Mouse (Mus musculus) liver, embryonic 14.5 days (tissue): ENCODE results near the gene Apoe.

Source experiments
- CTCF ChIP-seq: IDR thresholded peaks from 2 replicates; pipeline ENCODE4 v1.5.1; 2016; ENCODE audit warnings: antibody characterized with exemption, low read depth, control low read depth
- EP300 ChIP-seq: IDR thresholded peaks from 2 replicates; pipeline ENCODE4 v1.6.1; 2016; ENCODE audit warnings: antibody characterized with exemption, low read depth

DNA sequence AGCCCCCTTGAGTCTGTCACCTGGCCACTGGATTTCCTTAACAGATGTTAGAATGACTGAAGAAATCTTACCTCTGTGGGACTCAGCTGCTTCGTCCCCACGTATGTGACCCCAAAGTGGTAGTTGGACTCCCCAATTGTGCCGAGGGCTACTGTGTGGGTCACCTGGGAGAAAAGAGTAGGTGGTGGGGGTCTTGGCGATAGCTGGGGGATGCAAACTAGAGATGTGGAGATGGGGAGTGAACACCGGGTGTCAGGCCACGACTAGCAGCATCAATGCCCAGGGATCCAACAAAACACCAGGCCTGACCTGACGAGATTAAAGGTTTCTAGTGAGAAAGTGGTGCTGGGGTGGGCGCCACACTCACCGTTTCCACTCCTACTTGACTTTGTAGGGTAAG lies 14.6 kb upstream of the Apoe start:
- TF ChIP-seq CTCF (no peak), EP300 (no peak)
